Mouse (Mus musculus) heart, postnatal 14 days (tissue): ENCODE data around the gene Myo3b. TPM values are rescaled to one million over a fixed set of nuclear protein-coding genes. Genes with fewer than 3 reads are reported as not detected.

Source experiments
- DNase-seq, 2 experiments: peaks; one replicate each; pipeline ENCODE4 v3.0.0; 2021 to 2022
- intact Hi-C: fragments of 180-260 bp; cut with DNase I; formaldehyde crosslinking; loops from one replicate; pipeline ENCODE4 v1.15.1; 2025
- total RNA-seq, 2 experiments: library from RNA; stranded (reverse); gene quantifications; 2 replicates each; pipeline ENCODE4 v1.2.3; 2021

Gene Myo3b
- total RNA-seq, 2 experiments from 2014 or later = 0.05 TPM; not detected in 1

DNA sequence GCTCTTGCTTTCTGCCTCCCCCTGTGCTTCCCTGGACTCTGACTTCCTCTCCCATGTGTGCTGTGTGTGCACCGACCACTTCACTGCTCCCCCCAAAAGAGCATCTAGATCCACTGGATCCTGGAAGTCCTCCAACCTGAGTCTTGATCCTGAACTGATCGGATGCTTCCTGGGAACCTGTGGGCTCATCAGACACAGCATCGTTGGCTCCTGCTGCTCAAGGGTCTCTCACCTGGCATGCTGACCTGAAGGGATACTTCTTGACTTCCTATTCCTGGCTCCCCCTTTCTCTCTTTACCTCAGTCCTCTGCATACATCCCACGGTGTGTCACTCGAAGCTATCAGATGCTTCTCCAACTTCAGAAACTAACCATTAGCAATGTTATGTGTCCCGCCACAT is 26.2 kb downstream of the Myo3b start:
- DNase-seq = no peak
- intact Hi-C loops = no loop called here

DNA sequence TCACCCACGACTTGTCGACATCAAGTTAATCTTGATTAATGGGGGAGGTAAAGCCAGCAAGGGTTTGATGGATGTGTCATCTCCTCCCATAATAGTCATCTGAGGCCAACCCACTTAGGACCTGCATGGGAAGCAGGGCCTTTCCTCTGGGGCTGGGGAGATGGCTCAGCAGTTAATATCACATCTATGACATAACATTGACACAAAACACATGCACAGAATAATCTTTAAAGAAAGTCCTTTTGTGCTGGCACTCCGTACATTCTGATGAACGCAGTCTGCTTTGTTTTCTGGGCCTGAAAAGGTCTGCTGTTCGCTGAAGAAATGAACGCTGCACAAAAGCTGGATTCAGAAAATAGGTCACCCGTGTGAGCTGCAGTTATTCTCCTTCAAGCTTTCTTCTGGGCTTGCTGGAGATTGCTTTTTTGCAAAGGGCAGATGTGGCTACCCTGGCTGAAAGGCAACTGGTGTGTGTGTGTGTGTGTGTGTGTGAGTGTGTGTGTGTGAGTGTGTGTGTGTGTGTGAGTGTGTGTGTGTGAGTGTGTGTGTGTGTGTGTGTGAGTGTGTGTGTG is 26.9 kb downstream of the Myo3b start:
- intact Hi-C loops = no loop called here

DNA sequence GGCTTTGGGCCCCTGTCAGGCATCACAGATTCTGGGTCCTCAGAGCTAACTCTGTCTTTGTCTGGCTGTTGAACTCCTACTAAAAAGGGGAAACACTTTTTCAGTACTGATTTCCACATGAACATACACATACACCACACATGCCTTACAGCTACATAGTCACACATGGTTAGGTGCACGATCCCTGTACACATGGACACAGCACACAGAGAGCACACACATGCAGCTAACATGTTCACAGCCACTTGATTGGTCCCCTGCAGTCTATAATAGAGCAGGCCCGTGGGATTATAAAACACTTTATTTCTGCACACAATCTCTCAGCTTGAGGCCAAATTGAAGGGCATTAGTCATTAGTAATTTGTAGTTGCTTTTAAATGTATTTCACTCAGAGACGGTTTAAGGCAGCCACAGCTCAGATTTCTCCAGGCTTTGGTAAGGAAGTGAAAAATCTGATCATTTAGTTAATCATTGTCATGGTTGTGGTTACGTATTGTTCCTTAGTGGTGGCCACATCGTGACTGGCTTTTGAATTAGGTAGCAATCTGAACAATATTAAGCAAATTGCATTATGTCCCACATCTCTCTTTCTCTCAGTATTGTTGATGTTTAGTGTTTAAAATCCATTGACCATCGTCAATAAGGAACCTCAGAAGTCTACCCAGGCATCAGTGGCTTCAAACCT is 27.6 kb downstream of the Myo3b start:
- intact Hi-C loops = no loop called here

More for the DNA sequence above, 26.9 kb downstream of the Myo3b start:
- DNase-seq = no peak

DNA sequence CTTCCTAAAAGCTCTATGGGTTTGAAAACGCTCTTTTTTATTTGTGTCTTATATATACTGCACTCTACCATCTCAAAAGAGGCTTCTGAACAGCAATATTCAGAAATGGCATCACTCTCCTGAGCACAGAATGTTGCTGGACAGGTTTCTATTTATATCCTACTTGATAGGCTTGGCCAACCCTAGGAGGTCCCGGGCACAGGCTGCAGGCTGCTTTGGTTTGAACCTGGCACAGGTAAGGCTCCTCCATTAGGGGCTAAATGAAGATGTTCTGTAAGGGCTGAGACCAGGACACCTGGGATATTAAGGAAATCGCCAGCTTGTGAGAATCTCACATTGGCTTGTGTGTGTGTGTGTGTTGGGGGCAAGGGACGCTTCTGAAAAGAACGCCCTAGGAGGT is 30.9 kb downstream of the Myo3b start:
- no peak for DNase-seq
- intact Hi-C loops = loop anchor here (1.0 kb wide), 1 partner anchor 11 kb away; no protein-coding TSS in a partner anchor

More for the DNA sequence above, 27.6 kb downstream of the Myo3b start:
- DNase-seq = no peak

DNA sequence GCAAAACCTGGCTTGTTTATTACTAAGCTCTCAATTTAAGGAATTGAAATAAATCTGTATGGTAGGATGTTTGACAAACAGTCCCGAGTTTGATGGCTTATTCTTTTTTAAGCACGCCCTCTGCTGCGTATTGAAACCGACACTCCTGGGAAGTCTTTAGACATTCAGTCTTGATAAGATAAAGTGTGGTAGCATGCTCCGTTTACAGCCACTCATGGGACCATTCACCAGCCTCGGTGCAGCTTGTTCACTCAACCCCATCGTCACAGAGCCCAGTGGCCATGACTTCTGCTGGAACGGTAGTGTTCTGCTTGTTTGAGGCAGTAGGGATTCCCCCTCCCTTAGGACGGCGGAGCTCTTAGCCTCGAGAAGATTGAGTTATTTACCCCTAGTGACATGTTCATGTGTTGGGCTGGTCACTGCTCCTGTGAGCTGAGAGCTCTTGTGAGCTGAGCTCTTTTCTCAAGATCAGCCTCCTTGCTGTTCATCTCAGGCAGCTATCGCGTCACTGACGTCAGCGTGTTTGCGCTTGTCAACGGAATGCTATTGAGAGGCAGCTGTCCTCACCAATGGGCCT is 44.6 kb downstream of the Myo3b start:
- intact Hi-C loops = no loop called here
- DNase-seq = no peak

DNA sequence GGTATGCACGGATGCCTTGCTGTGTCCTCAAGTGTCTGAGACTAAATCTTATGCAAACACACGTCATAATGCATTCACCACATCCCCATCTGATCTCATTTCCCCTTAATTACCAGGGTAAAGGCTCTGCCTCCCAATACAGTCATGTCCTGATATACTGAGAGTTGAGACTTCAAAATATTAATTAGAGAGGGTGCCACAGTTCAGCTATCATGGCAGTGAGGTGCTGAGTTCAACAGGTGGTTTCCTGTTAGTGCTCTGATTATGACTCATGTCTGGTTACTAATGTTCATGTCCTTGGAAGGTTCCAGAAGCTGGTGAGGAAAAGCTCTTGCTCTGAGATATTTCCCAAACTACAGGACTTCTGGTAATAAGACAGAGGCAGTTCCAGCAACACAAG is 52.3 kb downstream of the Myo3b start:
- DNase-seq = no peak
- intact Hi-C loops = no loop called here

DNA sequence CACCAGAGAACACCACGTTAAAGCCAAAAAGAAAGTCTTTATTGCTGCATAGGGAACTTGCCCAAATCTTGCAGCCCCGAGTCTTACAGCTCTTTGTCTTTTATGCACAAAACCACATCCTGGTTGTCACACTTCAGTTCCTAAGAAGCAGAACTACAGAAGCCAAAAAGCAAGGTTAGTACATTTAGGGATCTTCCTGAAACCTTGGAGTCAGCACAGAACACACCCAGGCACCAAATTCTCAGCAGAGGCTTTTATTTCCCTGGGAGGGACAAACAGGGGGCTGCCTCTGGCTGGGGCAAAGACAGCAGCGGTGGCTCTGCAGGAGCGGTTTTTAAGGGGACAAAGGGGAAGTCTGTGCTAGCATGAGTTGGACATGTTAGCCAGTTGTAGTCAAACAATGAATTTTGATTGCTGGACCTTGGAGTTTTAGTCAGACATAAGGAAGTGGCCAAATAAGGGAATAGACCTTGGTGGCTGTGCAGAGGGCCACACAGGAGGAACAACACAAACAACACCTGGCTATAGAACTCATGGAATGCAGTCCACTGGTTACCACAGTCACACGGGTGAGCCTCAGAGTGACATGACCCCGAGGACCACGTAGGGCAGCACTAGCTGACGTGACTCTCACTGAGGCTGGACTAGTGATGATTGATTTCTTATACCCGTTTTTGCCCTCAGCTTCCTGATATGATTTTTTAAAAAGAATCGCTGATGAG is 53.0 kb downstream of the Myo3b start:
- intact Hi-C loops = no loop called here
- DNase-seq = no peak

DNA sequence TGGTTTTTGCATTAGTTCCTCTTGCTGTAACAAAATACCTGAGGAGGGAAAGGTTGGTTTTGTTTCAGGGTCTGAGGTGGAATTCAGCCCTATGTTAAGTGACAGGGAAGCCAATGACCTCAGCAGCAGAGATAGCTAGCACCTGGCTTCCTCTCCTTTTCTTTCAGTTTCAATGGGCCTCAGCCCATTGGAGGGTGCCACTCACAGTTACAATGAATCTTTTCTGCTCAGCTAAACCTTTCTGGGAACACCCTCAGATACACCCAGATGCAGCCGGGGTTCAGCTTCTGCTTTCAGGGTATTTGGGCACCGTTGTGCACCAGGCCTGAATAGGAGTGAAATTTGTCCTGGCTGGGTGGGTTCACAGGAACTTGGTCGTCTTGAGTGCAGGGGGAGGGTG is 53.7 kb downstream of the Myo3b start:
- intact Hi-C loops = no loop called here

DNA sequence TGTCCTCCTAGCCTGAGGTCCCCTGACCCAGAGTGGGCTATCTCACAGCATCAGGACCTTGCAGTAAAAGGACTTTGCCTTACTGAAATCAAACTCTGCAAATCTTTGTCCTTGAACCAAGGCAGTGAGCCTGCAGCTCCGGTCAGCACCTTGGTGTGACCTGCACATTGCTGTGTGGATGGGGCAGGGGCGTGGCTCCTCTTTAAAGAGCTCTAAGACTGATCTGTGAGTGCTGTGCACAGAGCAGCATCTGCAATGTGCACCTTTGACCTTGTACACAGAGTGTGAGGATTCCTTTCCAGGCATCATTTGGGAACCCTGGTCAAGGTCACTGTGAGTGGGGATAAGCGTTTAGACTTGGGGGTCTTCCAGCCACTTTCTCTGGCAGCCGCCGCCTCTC is 55.5 kb downstream of the Myo3b start:
- DNase-seq = no peak
- intact Hi-C loops = no loop called here

More for the DNA sequence above, 53.7 kb downstream of the Myo3b start:
- no peak for DNase-seq

DNA sequence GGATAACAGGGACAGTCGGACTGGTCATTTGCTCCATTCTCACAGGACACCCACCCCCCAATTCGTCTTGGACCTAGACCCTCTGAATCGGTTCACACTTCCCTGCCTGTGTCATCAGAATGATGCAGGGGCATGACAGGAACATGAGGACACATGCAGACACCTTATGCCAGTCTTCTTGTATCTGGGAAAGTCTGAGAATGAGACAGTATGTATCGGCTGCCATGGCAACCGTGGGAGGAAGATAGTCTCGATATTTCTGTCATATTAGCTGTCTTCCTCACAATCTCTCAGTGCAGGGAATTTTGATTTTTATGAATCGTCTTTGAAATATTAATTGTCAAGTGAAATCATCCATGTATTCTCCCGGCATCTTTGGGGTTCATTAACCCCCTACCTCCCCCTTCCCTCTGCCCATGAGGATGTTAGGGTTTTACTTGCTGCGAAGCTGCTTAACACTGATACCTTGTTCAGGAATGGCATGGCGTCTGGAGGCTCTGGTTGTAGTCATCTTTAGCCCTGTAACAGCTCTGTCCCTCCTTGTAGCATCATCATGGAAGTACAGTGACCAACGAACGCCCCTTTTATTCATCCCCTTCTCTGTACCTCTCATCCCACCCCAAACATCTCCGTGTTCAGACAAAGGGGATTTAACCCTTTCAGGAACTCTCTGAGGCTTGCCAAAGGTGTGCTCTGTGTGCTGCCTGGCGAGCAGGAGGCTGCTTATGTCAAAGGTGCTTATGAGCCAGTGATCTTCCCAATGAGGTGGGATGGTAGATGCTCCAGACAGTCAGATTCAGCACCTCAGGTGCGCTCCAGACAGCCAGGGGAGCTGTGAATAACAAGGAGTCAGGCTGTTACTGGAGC is 58.5 kb downstream of the Myo3b start:
- intact Hi-C loops = no loop called here
- no peak for DNase-seq

DNA sequence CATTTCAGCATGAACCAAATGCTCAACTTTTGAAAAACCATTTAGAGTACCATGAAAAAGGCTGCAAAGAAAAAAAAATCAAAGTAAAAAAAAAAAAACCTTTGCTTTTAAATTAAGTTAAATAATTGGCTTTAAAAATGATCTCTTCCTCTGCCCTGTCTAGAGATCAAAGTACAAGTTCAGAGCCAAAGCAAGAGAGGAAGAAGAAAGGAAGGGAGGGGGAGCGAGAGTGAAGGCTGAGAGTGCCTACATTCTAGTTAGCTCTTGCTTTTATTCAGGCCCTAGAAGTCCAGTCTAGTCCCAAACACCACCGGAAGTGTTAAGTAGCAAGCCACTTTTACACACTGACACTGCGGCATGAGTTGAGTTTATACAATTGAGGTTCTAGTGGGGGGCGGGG is 60.5 kb downstream of the Myo3b start:
- intact Hi-C loops = no loop called here
- DNase-seq = no peak

DNA sequence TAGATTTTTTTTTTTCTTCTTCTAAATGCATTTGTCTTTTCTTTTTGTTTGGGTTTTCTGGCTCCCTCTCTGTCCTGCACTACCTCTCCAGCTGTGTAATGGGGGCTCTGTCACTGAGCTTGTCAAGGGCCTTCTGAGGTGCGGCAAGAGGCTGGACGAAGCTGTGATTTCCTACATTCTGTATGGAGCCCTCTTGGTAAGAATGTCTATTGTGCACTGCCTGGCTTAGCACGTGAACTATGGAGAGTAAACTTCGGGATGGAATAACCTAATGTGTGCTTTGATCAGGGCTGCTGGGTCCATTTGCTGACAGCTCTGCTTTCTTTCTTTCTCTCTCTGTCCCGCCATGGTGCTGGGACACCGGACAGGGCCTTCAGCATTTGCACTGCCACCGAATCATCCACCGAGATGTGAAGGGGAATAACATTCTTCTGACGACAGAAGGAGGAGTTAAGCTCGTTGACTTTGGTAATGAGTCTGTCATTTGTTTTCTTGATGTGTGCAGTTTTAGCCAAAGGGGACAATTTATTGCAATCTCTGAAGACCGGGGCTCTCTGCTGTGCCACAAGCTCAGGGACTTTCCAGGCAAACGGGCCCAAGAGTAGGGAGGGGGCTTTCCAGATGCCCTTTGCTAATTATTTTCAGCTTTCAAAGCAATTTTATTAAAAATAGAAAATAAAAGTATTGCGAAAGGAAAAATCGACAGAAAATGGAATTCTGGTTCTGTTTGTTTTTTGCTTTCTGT is 66.5 kb downstream of the Myo3b start:
- intact Hi-C loops = no loop called here

DNA sequence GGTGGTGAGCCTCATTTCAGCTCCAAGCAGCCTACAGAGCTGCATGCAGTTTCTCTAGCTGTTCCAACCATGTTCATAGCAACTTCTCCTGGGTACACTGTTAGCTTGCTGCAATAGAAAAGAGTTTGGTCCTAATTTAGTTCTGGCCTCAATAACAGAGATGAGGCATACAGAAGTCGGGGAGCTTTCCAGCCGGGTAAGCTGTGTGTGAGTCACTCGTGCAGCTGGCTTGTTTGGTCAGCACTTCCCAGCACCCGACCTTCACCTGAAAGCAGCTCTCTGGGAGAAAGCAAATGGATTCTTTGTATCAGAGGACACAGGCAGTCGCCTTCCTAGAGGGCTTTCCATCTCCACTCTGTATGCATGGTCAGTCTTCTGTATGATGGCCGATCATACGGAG is 70.1 kb downstream of the Myo3b start:
- no peak for DNase-seq
- intact Hi-C loops = no loop called here

More for the DNA sequence above, 66.5 kb downstream of the Myo3b start:
- DNase-seq = no peak

DNA sequence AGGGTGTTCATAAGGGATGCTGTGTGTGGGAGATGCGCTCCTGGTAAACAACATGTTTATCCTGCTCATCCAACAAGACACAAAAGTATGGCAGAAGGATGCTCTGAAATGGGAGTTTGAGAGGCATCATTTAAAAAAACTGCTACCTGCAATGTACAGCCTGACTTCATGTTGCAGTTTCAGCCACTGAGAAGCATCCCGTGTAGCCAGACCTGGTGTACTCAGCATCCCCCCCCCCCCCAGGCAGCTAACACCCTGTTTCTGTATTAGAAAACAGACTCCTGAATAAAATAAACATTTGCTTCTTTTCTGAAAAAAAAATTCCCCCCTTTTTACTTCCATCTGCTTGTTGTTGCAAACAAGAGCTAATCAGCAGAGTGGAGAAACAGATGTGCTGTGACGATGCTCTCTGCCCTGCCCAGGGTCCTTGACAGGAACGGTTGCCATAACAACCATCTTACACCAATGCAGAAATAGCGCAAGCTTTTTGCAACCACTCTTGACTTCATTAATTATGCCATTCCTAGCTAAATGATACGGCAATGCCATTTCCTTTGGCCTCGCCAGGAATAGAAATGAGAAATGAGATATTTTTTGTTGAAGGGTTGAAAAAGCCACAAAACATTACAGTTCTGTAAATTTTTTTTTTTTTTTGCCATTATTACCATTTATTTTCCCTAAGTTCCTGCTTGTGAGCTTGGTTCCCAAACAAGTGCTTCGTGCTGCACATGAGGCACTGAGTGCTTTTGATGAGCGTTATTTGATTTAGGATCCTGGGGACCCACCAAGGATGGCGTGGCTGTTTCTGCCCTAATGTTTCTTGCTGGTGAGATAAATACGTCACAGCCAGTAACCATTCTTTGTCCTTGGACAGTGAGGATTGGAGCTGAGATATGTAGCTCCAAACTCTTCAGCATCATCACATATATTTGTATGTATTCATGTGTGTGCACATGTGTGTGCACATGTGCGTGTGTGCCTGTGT is 75.2 kb downstream of the Myo3b start:
- intact Hi-C loops = no loop called here
- no peak for DNase-seq

DNA sequence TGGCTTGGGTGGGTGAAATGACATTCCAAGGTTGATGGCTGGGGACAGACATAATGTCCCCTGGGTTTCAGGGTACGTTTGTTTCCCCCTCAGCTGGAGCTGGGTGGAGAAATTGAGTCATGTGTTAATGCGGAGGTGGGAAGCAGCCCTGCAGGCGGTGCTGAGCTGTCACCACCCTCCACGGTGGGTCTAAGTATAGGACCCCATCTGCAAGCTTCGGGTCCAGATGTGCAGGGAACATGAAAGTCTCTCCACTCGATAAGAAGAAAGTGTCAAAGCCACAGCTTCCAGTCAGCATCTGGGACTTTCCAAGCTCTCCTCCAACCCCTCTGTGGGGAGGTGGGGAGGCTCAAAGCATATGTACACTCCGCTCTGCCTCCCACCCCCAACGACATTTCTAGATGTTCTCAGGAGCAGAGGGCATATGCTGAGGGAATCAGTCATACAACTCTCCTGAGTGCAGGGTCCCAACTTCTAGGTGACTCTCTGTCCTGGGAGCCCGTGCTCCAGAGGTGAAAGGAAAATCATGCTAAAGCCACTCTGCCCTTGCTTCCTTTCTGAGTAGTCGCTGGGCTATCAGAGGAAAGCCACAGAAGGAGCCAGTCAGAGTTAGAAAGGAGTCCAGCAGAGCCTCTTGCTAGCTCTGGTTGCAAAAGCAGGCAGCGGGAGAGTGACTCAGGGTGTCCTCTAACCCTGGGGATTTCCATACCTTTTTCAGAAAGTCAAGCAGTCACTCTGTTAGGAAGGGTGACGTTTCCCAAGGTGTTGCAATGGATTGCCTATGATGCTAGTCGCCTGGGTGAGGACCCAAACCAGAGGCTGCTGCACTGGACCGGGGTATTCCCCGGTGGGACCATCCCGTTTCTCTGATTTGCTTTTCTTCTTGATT is 79.7 kb downstream of the Myo3b start:
- intact Hi-C loops = no loop called here
- no peak for DNase-seq

DNA sequence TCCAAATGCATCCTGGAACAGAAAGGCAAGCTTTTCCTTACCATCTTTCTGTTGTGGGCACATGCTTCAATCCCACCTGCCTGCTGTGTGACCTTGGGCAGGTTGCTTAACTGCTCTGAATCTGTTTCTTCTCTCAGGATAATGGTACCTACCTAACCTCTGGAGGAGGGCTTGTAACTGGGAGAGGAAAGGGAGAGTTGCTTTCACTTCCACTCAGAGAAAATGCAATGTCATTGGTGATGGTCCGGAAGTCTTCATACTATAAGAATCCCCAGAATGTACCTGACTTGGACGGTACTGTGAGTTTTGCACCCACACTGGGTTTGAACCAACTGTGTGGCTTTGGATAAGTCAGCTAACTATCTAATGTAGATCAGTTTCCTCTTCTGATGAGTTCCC is 80.3 kb downstream of the Myo3b start:
- intact Hi-C loops = no loop called here
- no peak for DNase-seq

DNA sequence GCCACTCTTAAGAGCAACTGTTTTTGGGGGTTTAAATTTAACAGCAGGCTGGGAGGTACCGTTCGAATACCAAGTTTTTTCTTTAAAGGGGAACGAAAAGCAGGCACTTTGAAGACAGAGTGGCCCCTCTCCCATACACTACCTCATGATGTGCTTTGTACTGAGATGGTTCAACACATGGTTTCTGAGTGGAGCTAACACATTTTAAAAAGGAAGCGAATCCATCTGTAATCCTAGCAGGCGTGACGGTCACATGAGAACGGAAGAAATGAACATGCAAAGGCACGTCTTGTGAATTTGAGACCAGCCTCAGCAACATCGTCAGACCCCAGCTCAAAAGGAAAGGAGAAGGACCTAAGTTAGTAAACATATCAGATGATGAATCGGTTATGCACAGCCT is 87.4 kb downstream of the Myo3b start:
- intact Hi-C loops = loop anchor here (1.0 to 2.0 kb wide), 2 partner anchors 98 to 432 kb away; no protein-coding TSS in a partner anchor
- DNase-seq = no peak
